Mouse (Mus musculus) heart, adult 2 months (tissue): ENCODE results near the gene Fads2.

Experiments
- CTCF ChIP-seq: fragments of 200-600 bp; IDR thresholded peaks from 2 replicates; pipeline ENCODE4 v1.8.1; 2022; ENCODE audit warnings: antibody characterized with exemption, mild to moderate bottlenecking, moderate library complexity
- EP300 ChIP-seq: fragments of 200-500 bp; IDR thresholded peaks from 2 replicates; pipeline ENCODE4 v1.6.1; 2011; ENCODE audit warnings: low read depth, low read length, control low read depth; ENCODE audit not compliant: insufficient read depth

DNA sequence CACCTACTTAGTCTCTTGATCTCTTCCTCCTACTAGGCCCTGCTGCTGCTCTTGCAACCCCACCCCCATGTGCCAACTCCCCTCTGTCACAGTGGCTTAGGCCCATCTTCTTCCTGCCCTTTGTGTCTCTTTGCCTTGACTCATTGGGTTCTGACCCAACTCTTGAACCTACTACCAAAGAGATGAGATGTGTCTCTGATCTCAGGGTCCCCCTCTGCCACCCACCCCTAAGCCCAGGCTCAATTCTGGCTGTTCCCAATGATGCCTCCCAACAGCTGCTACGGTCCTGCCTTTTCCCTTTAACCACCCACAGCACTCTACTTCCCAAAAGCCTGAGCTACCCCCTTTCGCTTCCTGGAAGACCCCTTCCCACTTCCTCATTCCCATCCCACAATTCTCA is 79.6 kb downstream of the Fads2 start:
- TF ChIP-seq EP300 (no peak), CTCF (no peak)
